ENCODE assay signal across 23 mouse cellular contexts in the genomic region with DNA sequence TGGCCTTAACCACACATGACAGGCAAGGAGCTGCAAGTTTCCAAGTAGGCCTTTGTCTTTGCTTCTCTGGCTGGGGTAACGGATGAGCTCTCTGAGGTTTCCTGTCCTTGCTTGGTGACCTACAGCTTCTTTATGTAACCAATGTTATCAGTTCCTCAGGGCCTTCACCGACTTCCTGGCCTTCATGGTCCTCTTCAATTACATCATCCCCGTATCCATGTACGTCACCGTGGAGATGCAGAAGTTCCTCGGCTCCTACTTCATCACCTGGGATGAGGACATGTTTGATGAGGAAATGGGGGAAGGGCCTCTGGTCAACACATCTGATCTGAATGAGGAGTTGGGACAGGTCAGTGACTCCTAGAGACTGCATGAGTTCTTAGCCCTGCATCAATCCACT. TPM values are rescaled to one million over a fixed set of nuclear protein-coding genes. Genes with fewer than 3 reads are reported as not detected.
DNase-seq lines count a peak whose midpoint lies in the region; ATAC-seq lines count a peak whose summit lies in the region.
"Had no signal": no experiment of that assay in that cellular context is flagged by ENCODE, and none has a peak within 500 bp of the region (broad histone marks: within the 10 kb centered on the region; RNA-seq: fewer than 3 reads in every experiment).

No protein-coding gene starts in this region.

- peak; percentile 53 for ATAC-seq in common myeloid progenitor, adult 5-6 weeks (replicated peaks; ENCODE audit: low read depth, poor library complexity, severe bottlenecking)
- peak; percentile 81 for ATAC-seq in megakaryocyte, adult 5-6 weeks (ENCODE audit: poor library complexity, severe bottlenecking)
- peak; percentile 77 for ATAC-seq in megakaryocyte progenitor cell, adult 5-6 weeks (replicated peaks; ENCODE audit: poor library complexity)
- ATAC-seq: activated CD4-positive, CD25-positive, alpha-beta regulatory T cell, adult 4 months; CD4-positive, CD25-positive, alpha-beta regulatory T cell, adult 4 months; forebrain, embryonic 13.5 days; forebrain, embryonic 15.5 days; forebrain, postnatal 0 days; Patski had no signal

- DNase-seq in 416B (ENCODE audit: low read depth), result peak; percentile 96
- DNase-seq in spleen, adult 12 weeks (ENCODE audit: low spot score), result no peak
- DNase-seq in cerebellum, postnatal 4 days (ENCODE audit: low spot score in 2 of 2), result no peak
- DNase-seq in thymus, postnatal 25 days, result no peak
- DNase-seq: adrenal gland, adult 8-10 months; adrenal gland, postnatal 14 days; adrenal gland, postnatal 36 days; B cell, adult 2 months; cerebellum, adult 11-12 months; cerebellum, adult 2 months; cerebellum, adult 9-10 months; cerebellum, postnatal 10 days; cerebellum, postnatal 25 days; forebrain, postnatal 0 days had no signal

RNA-seq across cellular contexts. Expression of gene Mcf2l, which starts 45.3 kb away (rescaled TPM):
- 4.3 and 7.9 TPM in 2 replicates for total RNA-seq in common myeloid progenitor, adult 5-6 weeks (2017)
- 7.2 and 10.1 TPM in 2 replicates for total RNA-seq in megakaryocyte, adult 5-6 weeks (2015)
- 26.4 and 32.3 TPM in 2 replicates for total RNA-seq in megakaryocyte, adult 5-6 weeks (2017)
- total RNA-seq in megakaryocyte progenitor cell, adult 5-6 weeks (2015), result 7.6 and 8.8 TPM in 2 replicates
- 19.9 and 20.2 TPM in 2 replicates for total RNA-seq in megakaryocyte progenitor cell, adult 5-6 weeks (2017)
- total RNA-seq: CH12.LX had no signal
